In genomic region chr15:97749841-97750240, GRCm38 (mm10) we compare ENCODE assay signal across 10 mouse cellular contexts. TPM values are rescaled to one million over a fixed set of nuclear protein-coding genes. Genes with fewer than 3 reads are reported as not detected.
DNase-seq lines count a peak whose midpoint lies in the region; ATAC-seq and TF ChIP-seq lines count a peak whose summit lies in the region.
"Had no signal": no experiment of that assay in that cellular context is flagged by ENCODE, and none has a peak within 500 bp of the region (broad histone marks: within the 10 kb centered on the region; RNA-seq: fewer than 3 reads in every experiment).

No protein-coding gene starts in this region.

- H3K9ac ChIP-seq in liver, postnatal 0 days (replicated peaks), result no peak overlapping the region
- H3K9ac ChIP-seq in liver, embryonic 12.5 days, result no peak overlapping the region
- H3K9ac ChIP-seq in embryonic facial prominence, embryonic 15.5 days, result no peak overlapping the region
- H3K9ac ChIP-seq in neural tube, embryonic 15.5 days (replicated peaks), result no peak overlapping the region
- H3K9ac ChIP-seq: liver, embryonic 13.5 days had no signal

- no peak for TF ChIP-seq CTCF in gastrocnemius, adult 2 months (IDR thresholded peaks at IDR 0.05)
- TF ChIP-seq CTCF in liver, postnatal 0 days (IDR thresholded peaks at IDR 0.05; ENCODE audit: low read depth), result no peak

- intact Hi-C loops in gastrocnemius, adult 2 months (cut with DNase I), result loop anchor here (1.0 kb wide), 1 partner anchor 20 kb away; no protein-coding TSS in a partner anchor
- intact Hi-C loops in left cerebral cortex, postnatal 10 days (cut with DNase I), result no loop called here

- no peak overlapping the region for H3K4me3 ChIP-seq in gastrocnemius, adult 2 months
- no peak overlapping the region for H3K4me3 ChIP-seq in liver, postnatal 0 days (ENCODE audit: low read depth, low read length)
- no peak overlapping the region for H3K4me3 ChIP-seq in liver, embryonic 12.5 days
- no peak overlapping the region for H3K4me3 ChIP-seq in embryonic facial prominence, embryonic 15.5 days (replicated peaks)
- no peak overlapping the region for H3K4me3 ChIP-seq in neural tube, embryonic 15.5 days (replicated peaks)
- H3K4me3 ChIP-seq: liver, embryonic 13.5 days had no signal

- peaks cover 27% of the 10 kb centered on the region for H3K4me1 ChIP-seq in liver, postnatal 0 days (ENCODE audit: insufficient read depth)
- peaks cover 45% of the 10 kb centered on the region for H3K4me1 ChIP-seq in liver, embryonic 12.5 days
- peaks cover 41% of the 10 kb centered on the region for H3K4me1 ChIP-seq in embryonic facial prominence, embryonic 15.5 days
- peaks cover 21% of the 10 kb centered on the region for H3K4me1 ChIP-seq in neural tube, embryonic 15.5 days

- no peaks in the 10 kb centered on the region for H3K9me3 ChIP-seq in liver, postnatal 0 days (ENCODE audit: low read length)
- H3K9me3 ChIP-seq in liver, embryonic 12.5 days (replicated peaks), result no peaks in the 10 kb centered on the region
- no peaks in the 10 kb centered on the region for H3K9me3 ChIP-seq in embryonic facial prominence, embryonic 15.5 days (replicated peaks)
- H3K9me3 ChIP-seq in neural tube, embryonic 15.5 days (replicated peaks), result no peaks in the 10 kb centered on the region
- H3K9me3 ChIP-seq: liver, embryonic 13.5 days had no signal

- H3K4me2 ChIP-seq in liver, postnatal 0 days (ENCODE audit: low read depth, low read length), result no peak overlapping the region
- H3K4me2 ChIP-seq in liver, embryonic 12.5 days, result no peak overlapping the region
- H3K4me2 ChIP-seq in embryonic facial prominence, embryonic 15.5 days (replicated peaks), result no peak overlapping the region
- no peak overlapping the region for H3K4me2 ChIP-seq in neural tube, embryonic 15.5 days
- H3K4me2 ChIP-seq: liver, embryonic 13.5 days had no signal

- no peak for ATAC-seq in liver, postnatal 0 days
- ATAC-seq in liver, embryonic 12.5 days, result no peak
- ATAC-seq in embryonic facial prominence, embryonic 15.5 days (ENCODE audit: insufficient number of reproducible peaks, low FRiP score, low TSS enrichment, low read depth), result no peak
- no peak for ATAC-seq in neural tube, embryonic 15.5 days (ENCODE audit: low FRiP score)

- H3K27ac ChIP-seq in gastrocnemius, adult 2 months, result peak overlapping the region; percentile 53; the same call in 1 of the 2 replicates
- H3K27ac ChIP-seq in liver, postnatal 0 days (ENCODE audit: low read depth), result peak overlapping the region; percentile 44; the same call in 1 of the 2 replicates
- H3K27ac ChIP-seq in liver, embryonic 12.5 days, result no peak overlapping the region
- H3K27ac ChIP-seq in embryonic facial prominence, embryonic 15.5 days (replicated peaks), result peak overlapping the region; percentile 63
- peak overlapping the region; percentile 54; the same call in 1 of the 2 replicates for H3K27ac ChIP-seq in neural tube, embryonic 15.5 days (replicated peaks)
- H3K27ac ChIP-seq: liver, embryonic 13.5 days had no signal

- 77% methylated on average over 13 of the region's 13 CpGs for WGBS in liver, postnatal 0 days (ENCODE audit: insufficient replicate concordance)
- WGBS in liver, embryonic 12.5 days (ENCODE audit: insufficient replicate concordance), result 81% methylated on average over 13 of the region's 13 CpGs
- 81% methylated on average over 13 of the region's 13 CpGs for WGBS in embryonic facial prominence, embryonic 15.5 days
- WGBS in neural tube, embryonic 15.5 days, result 89% methylated on average over 13 of the region's 13 CpGs

- H3K36me3 ChIP-seq in liver, postnatal 0 days (replicated peaks; ENCODE audit: insufficient read depth, low read length), result no peaks in the 10 kb centered on the region
- peaks cover 8% of the 10 kb centered on the region for H3K36me3 ChIP-seq in liver, embryonic 12.5 days
- no peaks in the 10 kb centered on the region for H3K36me3 ChIP-seq in embryonic facial prominence, embryonic 15.5 days
- H3K36me3 ChIP-seq in neural tube, embryonic 15.5 days, result no peaks in the 10 kb centered on the region
- H3K36me3 ChIP-seq: liver, embryonic 13.5 days had no signal

- no peak for DNase-seq in gastrocnemius, adult 2 months
- no peak for DNase-seq in gastrocnemius, postnatal 10 days
- DNase-seq in liver, postnatal 0 days, result no peak
- no peak for DNase-seq in embryo, embryonic 10.5 days (ENCODE audit: low spot score)
- DNase-seq in left cerebral cortex, postnatal 10 days (ENCODE audit: extremely low spot score in 1 of 2, low spot score in 2 of 2), result no peak
- DNase-seq: liver, embryonic 13.5 days; midbrain, embryonic 14.5 days had no signal

- no peak for TF ChIP-seq EP300 in liver, postnatal 0 days (IDR thresholded peaks at IDR 0.05; ENCODE audit: low read depth)

- no peaks in the 10 kb centered on the region for H3K27me3 ChIP-seq in liver, postnatal 0 days (ENCODE audit: insufficient read depth, low read length)
- no peaks in the 10 kb centered on the region for H3K27me3 ChIP-seq in liver, embryonic 12.5 days (replicated peaks)
- no peaks in the 10 kb centered on the region for H3K27me3 ChIP-seq in embryonic facial prominence, embryonic 15.5 days
- no peaks in the 10 kb centered on the region for H3K27me3 ChIP-seq in neural tube, embryonic 15.5 days (replicated peaks)
- H3K27me3 ChIP-seq: liver, embryonic 13.5 days had no signal

RNA-seq across cellular contexts. Expression of gene Rapgef3, which starts 17.9 kb away (rescaled TPM):
- total RNA-seq in gastrocnemius, adult 2 months (2021), result 10 to 100 TPM in 1 of 2 experiments, 1 to 10 TPM in 1; 9.8 to 13.6 TPM
- 1 to 10 TPM; 7.4 to 8.5 TPM for total RNA-seq in gastrocnemius, postnatal 10 days (2021)
- polyA plus RNA-seq in liver, postnatal 0 days (2015; fragmentation: Nextera tagmentation; extraction: Ambion mirVana), result 1.5 and 1.9 TPM in 2 replicates
- 3.5 and 3.9 TPM in 2 replicates for polyA plus RNA-seq in liver, embryonic 12.5 days (2016; fragmentation: Nextera tagmentation; extraction: Ambion mirVana)
- 11.8 and 12.9 TPM in 2 replicates for polyA plus RNA-seq in embryonic facial prominence, embryonic 15.5 days (2015; fragmentation: Nextera tagmentation; extraction: Ambion mirVana)
- 12.5 and 19.5 TPM in 2 replicates for polyA plus RNA-seq in neural tube, embryonic 15.5 days (2015; fragmentation: Nextera tagmentation; extraction: Ambion mirVana)
- 10 to 100 TPM; 22.6 to 24.5 TPM for total RNA-seq in left cerebral cortex, postnatal 10 days (2021)

RNA-seq across cellular contexts. Expression of gene Endou, which starts 18.7 kb away (rescaled TPM):
- under 1 TPM; 0.13 to 0.22 TPM for total RNA-seq in gastrocnemius, adult 2 months (2021)
- under 1 TPM; 0.56 to 0.82 TPM for total RNA-seq in gastrocnemius, postnatal 10 days (2021)
- polyA plus RNA-seq in liver, postnatal 0 days (2015; fragmentation: Nextera tagmentation; extraction: Ambion mirVana), result 0.66 and 0.82 TPM in 2 replicates
- not detected in 2 replicates for polyA plus RNA-seq in liver, embryonic 12.5 days (2016; fragmentation: Nextera tagmentation; extraction: Ambion mirVana)
- 35.2 and 35.9 TPM in 2 replicates for polyA plus RNA-seq in embryonic facial prominence, embryonic 15.5 days (2015; fragmentation: Nextera tagmentation; extraction: Ambion mirVana)
- polyA plus RNA-seq in neural tube, embryonic 15.5 days (2015; fragmentation: Nextera tagmentation; extraction: Ambion mirVana), result 0.15 and 3.5 TPM in 2 replicates
- total RNA-seq in left cerebral cortex, postnatal 10 days (2021), result under 1 TPM; 0.20 to 0.54 TPM
- polyA plus RNA-seq: liver, embryonic 13.5 days had no signal

RNA-seq across cellular contexts. Expression of gene Slc48a1, which starts 28.5 kb away (rescaled TPM):
- 10 to 100 TPM; 44.5 to 47.1 TPM for total RNA-seq in gastrocnemius, adult 2 months (2021)
- 10 to 100 TPM; 34.5 to 42.6 TPM for total RNA-seq in gastrocnemius, postnatal 10 days (2021)
- 59.0 and 61.1 TPM in 2 replicates for polyA plus RNA-seq in liver, postnatal 0 days (2015; fragmentation: Nextera tagmentation; extraction: Ambion mirVana)
- polyA plus RNA-seq in liver, embryonic 12.5 days (2016; fragmentation: Nextera tagmentation; extraction: Ambion mirVana), result 83.8 and 88.7 TPM in 2 replicates
- polyA plus RNA-seq in embryonic facial prominence, embryonic 15.5 days (2015; fragmentation: Nextera tagmentation; extraction: Ambion mirVana), result 51.2 and 52.7 TPM in 2 replicates
- polyA plus RNA-seq in neural tube, embryonic 15.5 days (2015; fragmentation: Nextera tagmentation; extraction: Ambion mirVana), result 99.0 and 101 TPM in 2 replicates
- 100 to 1,000 TPM; 122 to 127 TPM for total RNA-seq in left cerebral cortex, postnatal 10 days (2021)

RNA-seq across cellular contexts. Expression of gene Rpap3, which starts 44.2 kb away (rescaled TPM):
- 10 to 100 TPM; 11.4 to 13.3 TPM for total RNA-seq in gastrocnemius, adult 2 months (2021)
- 10 to 100 TPM; 10.2 to 13.2 TPM for total RNA-seq in gastrocnemius, postnatal 10 days (2021)
- 6.7 and 7.8 TPM in 2 replicates for polyA plus RNA-seq in liver, postnatal 0 days (2015; fragmentation: Nextera tagmentation; extraction: Ambion mirVana)
- polyA plus RNA-seq in liver, embryonic 12.5 days (2016; fragmentation: Nextera tagmentation; extraction: Ambion mirVana), result 19.5 and 20.0 TPM in 2 replicates
- polyA plus RNA-seq in embryonic facial prominence, embryonic 15.5 days (2015; fragmentation: Nextera tagmentation; extraction: Ambion mirVana), result 19.7 and 24.0 TPM in 2 replicates
- 30.5 and 31.3 TPM in 2 replicates for polyA plus RNA-seq in neural tube, embryonic 15.5 days (2015; fragmentation: Nextera tagmentation; extraction: Ambion mirVana)
- total RNA-seq in left cerebral cortex, postnatal 10 days (2021), result 10 to 100 TPM; 27.9 to 31.9 TPM
